Mouse (Mus musculus): Measurements from ENCODE around the gene Icam4. TPM values are rescaled to one million over a fixed set of nuclear protein-coding genes. Genes with fewer than 3 reads are reported as not detected.
"Not testable (repeated sequence)": the region's sequence is repeated elsewhere in the genome, so short reads cannot be mapped to it uniquely, and the experiment has no call there.

The Icam4 gene
- total RNA-seq, 1 experiment: 1.5 TPM

DNA sequence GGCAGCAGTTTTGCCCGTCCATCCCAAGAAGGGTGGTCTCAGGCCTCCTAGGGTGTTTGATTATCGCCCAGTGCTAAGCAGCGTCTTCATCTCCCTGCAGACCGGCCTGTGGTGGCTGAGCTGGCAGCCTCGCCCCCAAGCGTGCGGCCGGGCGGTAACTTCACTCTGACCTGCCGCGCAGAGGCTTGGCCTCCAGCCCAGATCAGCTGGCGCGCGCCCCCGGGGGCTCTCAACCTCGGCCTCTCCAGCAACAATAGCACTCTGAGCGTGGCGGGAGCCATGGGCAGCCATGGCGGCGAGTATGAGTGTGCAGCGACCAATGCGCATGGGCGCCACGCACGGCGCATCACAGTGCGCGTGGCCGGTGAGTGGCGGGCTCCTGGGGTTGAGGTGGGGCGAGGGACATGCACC is 8.3 kb downstream of the Icam4 start:
- no peak overlapping the region for H3K27ac ChIP-seq (ENCODE audit: insufficient read depth, low read depth, low read length, poor library complexity, severe bottlenecking)
- no peak for DNase-seq (ENCODE audit: low read depth, low spot score)
- in situ Hi-C loops (cut with MboI; ENCODE audit: low sequenced_read_pairs in 2 of 2, unreplicated experiment in 2 of 2): no loop called here
- H3K9ac ChIP-seq (ENCODE audit: insufficient read depth, low read depth, low read length, poor library complexity, severe bottlenecking): peak overlapping the region; percentile 24; the same call in 1 of the 2 replicates
- no peaks in the 10 kb centered on the region for H3K9me3 ChIP-seq (ENCODE audit: control insufficient read depth, insufficient read depth, low read depth, low read length)
- H3K4me1 ChIP-seq (ENCODE audit: control insufficient read depth in 2 of 2, insufficient read depth in 2 of 2, low read length in 2 of 2, poor library complexity in 1 of 2): peaks cover 0 to 37% of the 10 kb centered on the region in 2 experiments; a peak in 3 of 4 replicates
- peak overlapping the region; percentile 55 to 59 for H3K4me3 ChIP-seq (ENCODE audit: insufficient read depth in 1 of 2, low read depth in 1 of 2, low read length in 2 of 2, poor library complexity in 1 of 2, severe bottlenecking in 1 of 2)
- no peaks in the 10 kb centered on the region for H3K36me3 ChIP-seq (ENCODE audit: control insufficient read depth, insufficient read depth, low read length, poor library complexity, severe bottlenecking)
- no peak for TF ChIP-seq MAFK (IDR thresholded peaks at IDR 0.05; ENCODE audit: insufficient read depth, low read depth, low read length)
- TF ChIP-seq CHD2 (IDR thresholded peaks at IDR 0.05; ENCODE audit: low read depth, low read length): no peak
- no peak for TF ChIP-seq HCFC1 (IDR thresholded peaks at IDR 0.05; ENCODE audit: borderline replicate concordance, insufficient read depth, low read length)

DNA sequence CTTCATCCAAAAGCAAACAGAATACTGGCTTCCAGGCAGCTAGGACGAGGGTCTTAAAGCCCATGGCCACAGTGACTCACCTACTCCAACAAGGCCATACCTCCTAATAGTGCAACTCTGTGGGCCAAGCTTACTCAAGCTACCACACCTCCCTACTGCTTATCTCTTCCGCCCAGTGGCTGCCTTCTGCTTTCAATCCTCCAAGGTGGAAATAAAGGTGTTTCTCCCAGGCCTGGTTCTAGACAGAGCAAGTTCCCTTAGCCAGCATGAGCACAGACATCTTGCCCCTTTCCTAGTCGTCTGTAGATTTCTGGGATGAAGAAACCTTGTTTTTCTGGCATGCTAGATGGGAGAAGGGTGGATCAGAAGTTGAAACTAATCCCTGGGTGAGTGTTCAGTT is 10.6 kb downstream of the Icam4 start:
- in situ Hi-C loops (cut with MboI; ENCODE audit: low sequenced_read_pairs in 2 of 2, unreplicated experiment in 2 of 2): no loop called here
- DNase-seq (ENCODE audit: low read depth, low spot score): no peak
- Histone ChIP-seq H3K4me1 (ENCODE audit: control insufficient read depth in 2 of 2, insufficient read depth in 2 of 2, low read length in 2 of 2, poor library complexity in 1 of 2) (peaks cover 0 to 27% of the 10 kb centered on the region in 2 experiments; a peak in 3 of 4 replicates), H3K4me3 (ENCODE audit: insufficient read depth in 1 of 2, low read depth in 1 of 2, low read length in 2 of 2, poor library complexity in 1 of 2, severe bottlenecking in 1 of 2) (no peak overlapping the region), H3K9me3 (ENCODE audit: control insufficient read depth, insufficient read depth, low read depth, low read length) (no peaks in the 10 kb centered on the region), H3K36me3 (ENCODE audit: control insufficient read depth, insufficient read depth, low read length, poor library complexity, severe bottlenecking) (no peaks in the 10 kb centered on the region), H3K9ac (ENCODE audit: insufficient read depth, low read depth, low read length, poor library complexity, severe bottlenecking) (no peak overlapping the region), H3K27ac (ENCODE audit: insufficient read depth, low read depth, low read length, poor library complexity, severe bottlenecking) (no peak overlapping the region)
- TF ChIP-seq MAFK (IDR thresholded peaks at IDR 0.05; ENCODE audit: insufficient read depth, low read depth, low read length) (no peak), ZNF384 (IDR thresholded peaks at IDR 0.05; ENCODE audit: low read depth, low read length) (no peak), HCFC1 (IDR thresholded peaks at IDR 0.05; ENCODE audit: borderline replicate concordance, insufficient read depth, low read length) (no peak), CHD2 (IDR thresholded peaks at IDR 0.05; ENCODE audit: low read depth, low read length) (no peak), ZC3H11A (IDR thresholded peaks at IDR 0.05; ENCODE audit: borderline replicate concordance, low read depth, low read length) (no peak)

DNA sequence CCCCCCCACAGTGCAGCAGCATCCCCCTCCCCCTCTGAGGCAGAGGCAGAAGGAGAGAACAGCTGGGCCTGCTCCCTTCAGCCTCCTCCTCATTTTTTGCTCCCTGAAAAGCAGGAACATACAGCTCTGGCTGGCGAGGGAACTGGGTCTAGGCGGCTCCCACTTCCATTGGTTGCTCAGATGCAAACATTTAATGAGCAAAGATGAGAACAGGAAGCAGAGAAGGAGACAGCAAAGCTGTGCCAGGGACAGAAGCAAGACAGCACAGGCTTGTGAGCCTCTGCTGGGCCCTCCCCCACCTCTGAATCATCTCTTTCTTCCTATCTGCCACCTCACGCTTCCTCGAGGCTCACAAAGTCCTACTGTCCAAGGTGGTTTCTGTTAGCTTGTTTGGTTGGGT is 12.1 kb downstream of the Icam4 start:
- no peaks in the 10 kb centered on the region for H3K9me3 ChIP-seq (ENCODE audit: control insufficient read depth, insufficient read depth, low read depth, low read length)
- TF ChIP-seq HCFC1 (IDR thresholded peaks at IDR 0.05; ENCODE audit: borderline replicate concordance, insufficient read depth, low read length) (no peak), CHD2 (IDR thresholded peaks at IDR 0.05; ENCODE audit: low read depth, low read length) (no peak), ZC3H11A (IDR thresholded peaks at IDR 0.05; ENCODE audit: borderline replicate concordance, low read depth, low read length) (no peak), MAFK (IDR thresholded peaks at IDR 0.05; ENCODE audit: insufficient read depth, low read depth, low read length) (no peak), ZNF384 (IDR thresholded peaks at IDR 0.05; ENCODE audit: low read depth, low read length) (no peak)
- no peak overlapping the region for H3K4me3 ChIP-seq (ENCODE audit: insufficient read depth in 1 of 2, low read depth in 1 of 2, low read length in 2 of 2, poor library complexity in 1 of 2, severe bottlenecking in 1 of 2)
- no peaks in the 10 kb centered on the region for H3K36me3 ChIP-seq (ENCODE audit: control insufficient read depth, insufficient read depth, low read length, poor library complexity, severe bottlenecking)
- in situ Hi-C loops (cut with MboI; ENCODE audit: low sequenced_read_pairs in 2 of 2, unreplicated experiment in 2 of 2): no loop called here
- no peak for DNase-seq (ENCODE audit: low read depth, low spot score)
- H3K27ac ChIP-seq (ENCODE audit: insufficient read depth, low read depth, low read length, poor library complexity, severe bottlenecking): no peak overlapping the region
- peaks cover 0 to 19% of the 10 kb centered on the region in 2 experiments; a peak in 2 of 4 replicates for H3K4me1 ChIP-seq (ENCODE audit: control insufficient read depth in 2 of 2, insufficient read depth in 2 of 2, low read length in 2 of 2, poor library complexity in 1 of 2)
- H3K9ac ChIP-seq (ENCODE audit: insufficient read depth, low read depth, low read length, poor library complexity, severe bottlenecking): no peak overlapping the region

DNA sequence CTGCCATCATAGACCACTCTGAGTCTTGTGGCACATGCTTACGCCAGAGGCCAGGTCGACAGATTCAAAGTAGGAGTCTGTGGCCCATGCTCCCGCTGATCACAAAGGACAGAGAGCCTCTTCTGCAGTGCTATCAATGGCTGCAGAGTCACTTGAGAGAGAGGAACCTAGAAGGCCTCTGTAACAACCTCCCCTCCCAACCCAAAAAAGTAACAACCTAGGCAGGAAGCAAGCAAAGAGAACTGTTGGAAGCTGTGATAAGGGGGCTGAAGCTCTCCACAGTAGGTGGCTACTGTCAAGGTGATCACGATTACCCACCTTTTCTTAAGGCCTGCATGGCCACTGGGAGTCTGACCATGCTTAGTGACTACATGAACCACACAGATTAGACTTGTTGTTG is 14.4 kb downstream of the Icam4 start:
- no peak overlapping the region for H3K27ac ChIP-seq (ENCODE audit: insufficient read depth, low read depth, low read length, poor library complexity, severe bottlenecking)
- H3K9ac ChIP-seq (ENCODE audit: insufficient read depth, low read depth, low read length, poor library complexity, severe bottlenecking): no peak overlapping the region
- no peaks in the 10 kb centered on the region for H3K9me3 ChIP-seq (ENCODE audit: control insufficient read depth, insufficient read depth, low read depth, low read length)
- TF ChIP-seq ZC3H11A (IDR thresholded peaks at IDR 0.05; ENCODE audit: borderline replicate concordance, low read depth, low read length) (no peak), MAFK (IDR thresholded peaks at IDR 0.05; ENCODE audit: insufficient read depth, low read depth, low read length) (no peak), HCFC1 (IDR thresholded peaks at IDR 0.05; ENCODE audit: borderline replicate concordance, insufficient read depth, low read length) (no peak), CHD2 (IDR thresholded peaks at IDR 0.05; ENCODE audit: low read depth, low read length) (no peak), ZNF384 (IDR thresholded peaks at IDR 0.05; ENCODE audit: low read depth, low read length) (no peak)
- in situ Hi-C loops (cut with MboI; ENCODE audit: low sequenced_read_pairs in 2 of 2, unreplicated experiment in 2 of 2): no loop called here
- H3K4me1 ChIP-seq (ENCODE audit: control insufficient read depth in 2 of 2, insufficient read depth in 2 of 2, low read length in 2 of 2, poor library complexity in 1 of 2): peaks cover 0 to 3% of the 10 kb centered on the region in 2 experiments; a peak in 1 of 4 replicates
- no peak for DNase-seq (ENCODE audit: low read depth, low spot score)
- no peak overlapping the region for H3K4me3 ChIP-seq (ENCODE audit: insufficient read depth in 1 of 2, low read depth in 1 of 2, low read length in 2 of 2, poor library complexity in 1 of 2, severe bottlenecking in 1 of 2)
- no peaks in the 10 kb centered on the region for H3K36me3 ChIP-seq (ENCODE audit: control insufficient read depth, insufficient read depth, low read length, poor library complexity, severe bottlenecking)

DNA sequence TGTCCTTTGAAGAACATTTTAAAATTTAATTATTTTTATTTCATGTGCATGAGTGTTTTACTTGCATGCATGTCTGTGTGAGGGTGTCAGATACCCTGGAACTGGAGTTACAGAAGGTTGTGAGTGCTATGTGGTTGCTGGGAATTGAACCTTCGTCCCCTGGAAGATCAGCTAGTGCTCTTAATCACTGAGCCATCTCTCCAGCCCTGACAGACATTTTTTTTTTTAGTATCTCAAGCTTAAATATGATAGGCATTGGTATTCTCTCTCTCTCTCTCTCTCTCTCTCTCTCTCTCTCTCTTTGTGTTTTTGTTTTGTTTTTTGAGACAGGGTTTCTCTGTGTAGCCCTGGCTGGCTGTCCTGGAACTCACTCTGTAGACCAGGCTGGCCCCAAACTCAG is 15.6 kb downstream of the Icam4 start:
- H3K9me3 ChIP-seq (ENCODE audit: control insufficient read depth, insufficient read depth, low read depth, low read length); H3K9ac ChIP-seq (ENCODE audit: insufficient read depth, low read depth, low read length, poor library complexity, severe bottlenecking); H3K4me1 ChIP-seq (ENCODE audit: control insufficient read depth in 2 of 2, insufficient read depth in 2 of 2, low read length in 2 of 2, poor library complexity in 1 of 2); H3K27ac ChIP-seq (ENCODE audit: insufficient read depth, low read depth, low read length, poor library complexity, severe bottlenecking); in situ Hi-C loops (cut with MboI; ENCODE audit: low sequenced_read_pairs in 2 of 2, unreplicated experiment in 2 of 2); H3K36me3 ChIP-seq (ENCODE audit: control insufficient read depth, insufficient read depth, low read length, poor library complexity, severe bottlenecking); DNase-seq (ENCODE audit: low read depth, low spot score); H3K4me3 ChIP-seq (ENCODE audit: insufficient read depth in 1 of 2, low read depth in 1 of 2, low read length in 2 of 2, poor library complexity in 1 of 2, severe bottlenecking in 1 of 2): not testable (repeated sequence)

Data from ES-E14 (cell line).